Mouse (Mus musculus) gastrocnemius, adult 8-10 months (tissue): ENCODE data around the gene Zfp318. TPM values are rescaled to one million over a fixed set of nuclear protein-coding genes. Genes with fewer than 3 reads are reported as not detected.
A peak's percentile ranks its signal among the peaks of the same experiment; 100 is the strongest.

Source experiments
- DNase-seq, 2 experiments: peaks; one replicate each; pipeline ENCODE4 v3.0.0; 2022; ENCODE audit warnings: low spot score in 2 of 2
- total RNA-seq, 4 experiments: library from RNA; stranded (reverse); gene quantifications; 2 replicates each; pipeline ENCODE4 v1.2.4; 2022

The Zfp318 gene
- total RNA-seq, 4 experiments from 2014 or later = 12.4 to 15.7 (median 13.4) TPM

DNA sequence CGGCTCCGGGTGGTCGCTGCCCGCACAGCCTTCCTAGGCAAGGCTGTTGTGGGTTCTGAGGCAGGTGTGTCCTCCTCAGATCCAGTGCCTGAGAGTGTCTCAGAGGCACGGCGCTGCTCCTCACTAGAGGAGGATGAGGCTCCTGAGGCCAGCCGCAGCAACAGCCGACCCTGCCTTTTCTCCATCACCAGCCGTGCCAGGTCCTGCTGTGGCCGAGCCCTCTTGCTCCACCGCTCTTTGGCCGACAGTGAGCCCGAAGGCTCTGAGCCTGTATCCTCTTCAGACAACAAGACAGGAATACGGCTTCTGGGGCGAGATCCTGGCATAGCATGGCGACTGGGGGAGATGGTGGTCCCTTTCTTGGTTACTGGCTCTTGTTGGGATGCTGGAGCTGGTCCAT is 62.7 kb downstream of the Zfp318 start:
- DNase-seq = no peak

DNA sequence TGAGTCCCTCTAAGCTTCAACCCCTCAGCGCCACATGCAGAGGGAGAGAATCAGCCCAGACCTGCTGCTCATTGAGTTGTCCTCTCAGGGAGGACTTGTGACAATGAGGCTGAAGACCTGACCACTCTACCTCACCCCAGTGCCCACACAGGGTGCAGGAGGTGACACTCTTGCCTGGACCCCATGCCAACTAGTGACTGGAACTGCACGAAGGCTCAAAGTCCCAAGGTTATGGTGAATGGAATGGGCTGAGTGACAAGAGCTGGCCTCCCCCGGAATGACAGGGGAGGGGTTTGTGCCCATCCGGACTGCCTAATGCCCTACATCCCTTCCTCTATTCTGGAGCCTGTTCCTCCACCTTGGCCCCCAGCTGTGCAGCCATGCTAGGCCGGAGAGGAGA is 69.2 kb downstream of the Zfp318 start:
- DNase-seq = no peak

DNA sequence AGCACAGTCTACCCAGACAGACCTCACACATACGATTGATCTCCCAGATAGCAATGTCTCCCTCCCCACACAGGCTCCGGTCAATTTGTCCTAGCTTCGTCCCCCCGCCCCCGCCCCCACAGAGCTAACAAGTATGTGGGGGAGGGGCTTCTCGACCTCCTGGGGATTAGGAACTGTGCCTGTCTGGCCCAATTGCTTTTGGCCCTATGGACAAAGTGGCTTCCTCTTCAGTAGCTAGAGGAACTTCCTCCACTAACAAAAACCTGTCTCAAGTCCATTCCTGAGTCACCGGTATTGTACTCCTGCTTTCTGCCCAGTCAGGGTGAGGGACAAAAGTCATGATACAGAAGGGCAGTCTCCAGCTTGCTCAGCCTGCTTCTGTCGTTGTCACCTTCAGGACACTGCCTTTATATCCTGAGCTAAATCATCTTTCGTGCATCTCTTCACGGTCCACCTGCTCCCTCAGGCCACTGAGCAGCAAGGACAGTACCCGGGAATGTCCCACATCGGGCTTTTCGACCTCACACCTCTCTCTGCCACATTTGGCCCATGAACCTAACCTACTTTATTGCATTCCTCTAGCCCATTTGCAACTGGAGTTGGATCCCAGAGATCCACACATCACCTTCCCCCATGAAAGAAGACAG is 69.9 kb downstream of the Zfp318 start:
- DNase-seq = no peak

DNA sequence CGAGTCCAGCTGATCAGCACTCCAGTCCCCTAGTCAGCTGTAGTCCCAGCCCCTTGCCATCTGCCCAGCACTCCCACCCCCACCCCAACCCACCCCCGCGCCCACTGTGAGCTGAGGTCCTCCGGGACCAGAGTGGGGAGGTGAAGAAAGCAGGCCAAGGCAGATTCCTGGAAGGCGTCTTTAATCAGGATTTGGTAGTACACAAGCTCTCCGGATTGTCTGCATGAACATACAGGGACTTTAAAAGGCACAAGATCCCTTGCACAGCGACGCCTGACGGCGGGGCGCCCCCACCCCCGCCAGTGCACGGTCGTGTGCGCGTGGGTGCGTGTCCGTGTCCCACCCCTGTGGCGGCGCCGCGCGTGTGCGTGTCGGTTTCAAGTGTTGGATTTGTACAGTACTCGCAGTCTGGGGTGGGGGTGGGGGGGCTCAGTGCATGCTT is 70.5 kb downstream of the Zfp318 start:
- DNase-seq = no peak

DNA sequence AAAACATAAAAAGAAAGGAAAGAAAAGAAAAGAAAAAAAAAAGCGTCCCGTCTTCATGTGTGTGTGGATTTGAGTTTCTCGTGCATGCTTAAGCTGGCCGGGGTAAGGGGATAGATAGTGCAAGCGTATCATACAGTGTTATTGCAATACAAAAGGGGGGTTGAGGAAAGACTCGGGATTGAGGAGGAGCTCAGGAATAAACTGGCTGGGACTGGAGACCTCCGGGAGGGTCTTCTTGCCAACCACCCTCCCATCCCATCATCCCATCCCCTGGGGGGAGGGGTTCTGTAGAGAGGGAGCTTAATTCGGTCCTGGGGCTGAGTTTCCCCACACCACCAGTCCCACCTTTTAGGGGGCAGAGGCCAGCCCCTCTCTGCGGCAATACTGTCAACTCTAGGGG is 71.0 kb downstream of the Zfp318 start:
- DNase-seq = no peak

DNA sequence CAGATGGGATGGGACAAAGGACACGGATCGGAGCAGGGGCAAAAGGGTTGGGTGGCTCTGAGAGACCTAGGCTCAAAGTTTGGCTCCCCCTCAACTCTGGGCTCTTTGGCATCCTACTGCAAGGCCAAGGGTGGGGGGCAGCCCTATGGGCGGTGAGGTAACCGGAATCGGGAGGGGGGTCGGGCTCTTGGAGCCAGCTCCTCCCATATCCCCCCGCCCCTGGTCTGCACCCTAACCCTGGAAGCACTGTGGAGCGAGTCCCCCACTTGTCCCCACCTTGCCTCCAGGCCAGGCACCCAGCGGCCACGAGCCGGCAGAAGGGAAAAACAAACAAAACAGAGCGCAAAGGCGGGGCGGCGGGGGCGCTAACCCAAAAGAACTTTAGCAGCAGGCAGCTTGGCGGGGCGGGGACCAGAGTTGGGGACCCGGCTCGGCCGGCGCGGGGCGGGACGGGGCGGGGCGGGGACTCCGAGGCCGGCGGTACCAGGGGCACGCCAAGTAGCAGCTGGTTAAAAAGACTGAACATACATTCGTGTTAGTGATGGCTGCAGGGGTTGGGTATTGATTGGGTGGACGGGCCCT is 71.7 kb downstream of the Zfp318 start:
- no peak for DNase-seq

DNA sequence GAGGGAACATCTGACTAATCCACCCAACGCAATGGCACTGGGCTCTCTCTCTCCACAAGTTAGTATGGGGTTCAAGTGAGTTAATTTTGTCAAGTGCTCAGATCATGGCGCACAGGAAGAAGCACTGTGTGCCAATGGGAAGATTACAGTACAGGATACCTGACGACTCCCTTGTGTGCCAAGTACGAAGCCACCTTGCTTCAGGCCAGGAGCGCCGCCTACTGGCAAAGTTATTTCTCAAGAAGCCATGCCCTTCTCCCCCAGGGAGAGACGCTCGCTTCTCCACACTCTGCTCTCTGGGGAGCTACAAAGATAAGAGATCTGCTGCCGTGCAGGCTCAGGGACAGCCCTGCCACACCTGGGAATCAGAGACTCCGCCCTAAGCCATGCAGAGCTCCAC is 74.3 kb downstream of the Zfp318 start:
- DNase-seq = peak; percentile 46 to 47

DNA sequence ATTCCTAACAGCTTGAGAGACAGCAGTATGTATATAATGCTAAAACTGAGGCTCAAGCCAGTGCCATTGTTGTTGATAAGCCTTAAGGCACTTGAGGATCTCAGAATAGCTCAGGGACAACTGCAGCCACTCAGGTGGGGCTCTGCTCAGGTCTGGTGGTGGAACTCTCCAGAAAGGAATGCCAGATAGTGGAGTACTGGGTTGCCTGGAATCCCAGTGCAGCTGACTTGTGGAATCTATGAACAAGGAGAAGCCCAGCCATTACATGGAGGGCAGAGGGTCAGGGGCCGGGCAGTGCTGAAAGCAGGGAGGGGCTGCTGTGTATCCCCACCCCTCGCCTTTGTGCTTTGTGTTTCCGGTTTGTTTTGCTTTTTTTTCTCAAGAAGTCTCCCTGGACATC is 74.9 kb downstream of the Zfp318 start:
- no peak for DNase-seq

DNA sequence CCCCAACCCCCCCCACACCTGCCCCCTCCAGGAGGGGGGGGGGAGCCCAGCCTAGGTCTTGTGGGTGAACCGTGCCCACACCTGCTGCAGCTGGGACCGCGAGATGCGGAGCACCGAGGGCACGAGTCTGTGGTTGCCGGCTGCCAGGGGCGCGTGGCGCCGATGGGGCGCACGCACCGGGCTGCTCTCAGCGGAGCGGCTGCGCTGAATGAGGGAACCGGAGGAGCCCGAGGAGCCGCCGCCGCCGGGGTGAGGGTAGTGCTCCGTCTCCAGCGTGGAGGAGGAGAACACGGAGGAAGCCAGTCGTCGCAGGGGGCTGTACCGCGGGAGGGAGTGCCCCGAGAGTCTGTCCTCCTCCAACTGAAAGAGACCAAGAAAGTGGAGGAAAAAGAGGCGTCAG is 77.1 kb downstream of the Zfp318 start:
- no peak for DNase-seq

DNA sequence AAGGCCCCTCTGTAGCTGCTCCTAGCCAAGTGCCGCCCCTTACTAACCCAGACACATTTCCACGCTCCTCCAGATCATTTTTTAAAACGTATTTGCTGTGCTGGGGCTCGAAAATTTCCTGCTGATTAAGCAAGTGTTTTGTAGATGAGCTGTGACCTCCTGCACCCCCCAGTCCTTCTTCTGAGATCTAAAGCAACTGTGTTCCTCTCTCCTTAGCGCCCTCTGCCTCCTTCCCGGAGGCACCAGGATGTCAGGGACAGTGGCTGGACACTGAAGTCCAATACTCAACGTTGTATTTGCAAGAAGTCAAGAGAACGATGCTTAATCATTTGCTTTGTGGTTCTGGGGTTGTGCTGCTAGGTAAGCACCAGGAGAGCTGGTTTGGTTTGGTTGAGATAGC is 77.8 kb downstream of the Zfp318 start:
- no peak for DNase-seq

DNA sequence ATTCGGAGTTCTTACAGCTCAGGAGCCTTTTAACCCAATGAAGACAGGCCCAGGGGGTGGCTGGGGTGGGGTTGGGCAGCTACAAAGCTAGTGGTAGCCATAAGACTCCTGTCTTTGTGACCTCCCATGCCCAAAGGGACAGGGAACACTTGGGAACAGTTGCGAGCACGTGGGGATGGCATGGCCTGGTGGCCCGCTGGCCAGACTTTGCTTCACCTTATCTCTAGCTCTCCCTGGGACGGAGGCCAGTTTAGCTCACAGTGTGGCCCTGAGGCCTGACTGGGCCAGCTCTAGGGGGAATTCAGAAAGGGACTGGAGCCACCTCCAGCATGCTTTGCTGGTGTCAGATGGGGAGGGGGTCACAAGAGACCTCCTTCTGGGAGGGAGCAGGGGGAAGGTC is 78.7 kb downstream of the Zfp318 start:
- no peak for DNase-seq

DNA sequence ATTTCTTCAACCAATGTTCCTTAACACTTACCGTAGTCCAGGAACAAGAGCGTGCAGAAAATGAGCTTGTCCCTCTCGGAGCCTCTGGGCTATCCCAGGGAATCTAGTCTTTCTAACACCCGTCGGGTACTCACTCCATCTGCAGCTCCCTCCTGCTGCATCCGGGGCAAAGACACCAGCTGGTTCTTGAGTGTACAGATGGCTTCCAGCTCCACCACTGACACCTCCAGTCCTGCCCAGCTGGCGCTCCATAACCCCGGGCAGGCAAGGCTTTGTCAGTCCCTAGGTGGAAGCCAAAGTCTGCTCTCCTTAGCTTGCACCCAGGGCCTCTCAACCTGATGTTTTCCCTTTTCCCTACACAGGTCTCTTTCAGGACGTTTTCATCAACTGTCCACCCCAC is 84.3 kb downstream of the Zfp318 start:
- no peak for DNase-seq

Other genes starting within 250 kb of the Zfp318 start
- gene Rsph9, start 239.5 kb upstream of the Zfp318 start, total RNA-seq = under 1 TPM in 3 of 4 experiments, not detected in 1; 0.34 to 0.58 (median 0.40) TPM
- 10 to 100 TPM; 14.1 to 26.9 (median 18.9) TPM for gene Mad2l1bp, start 230.2 kb upstream of the Zfp318 start, total RNA-seq
- 10 to 100 TPM; 37.0 to 43.9 (median 40.3) TPM for gene Gtpbp2, start 222.7 kb upstream of the Zfp318 start, total RNA-seq
- gene Polh, start 181.1 kb upstream of the Zfp318 start, total RNA-seq = 10 to 100 TPM; 12.3 to 16.2 (median 14.3) TPM
- gene Xpo5, start 180.9 kb upstream of the Zfp318 start, total RNA-seq = 10 to 100 TPM in 2 of 4 experiments, 1 to 10 TPM in 2; 8.0 to 10.3 (median 9.6) TPM
- gene Polr1c, start 135.7 kb upstream of the Zfp318 start, total RNA-seq = 10 to 100 TPM; 12.9 to 20.4 (median 16.6) TPM
- 10 to 100 TPM; 56.2 to 75.3 (median 61.7) TPM for gene Yipf3, start 135.7 kb upstream of the Zfp318 start, total RNA-seq
- gene Lrrc73, start 130.2 kb upstream of the Zfp318 start, total RNA-seq = not detected
- 10 to 100 TPM; 35.8 to 40.7 (median 37.8) TPM for gene Tjap1, start 100.7 kb upstream of the Zfp318 start, total RNA-seq
- under 1 TPM in 1 of 4 experiments, not detected in 3; 0.19 TPM for gene Dlk2, start 86.3 kb upstream of the Zfp318 start, total RNA-seq
- gene Abcc10, start 55.4 kb upstream of the Zfp318 start, total RNA-seq = 1 to 10 TPM; 2.0 to 4.1 (median 2.4) TPM
- gene Crip3, start 45.2 kb downstream of the Zfp318 start, total RNA-seq = 1 to 10 TPM in 1 of 4 experiments, under 1 TPM in 1, not detected in 2; 0.40 to 1.5 TPM
- gene Slc22a7, start 54.7 kb downstream of the Zfp318 start, total RNA-seq = not detected
- under 1 TPM; 0.05 to 0.16 (median 0.08) TPM for gene Ttbk1, start 103.9 kb downstream of the Zfp318 start, total RNA-seq
- 1 to 10 TPM; 5.2 to 8.5 (median 7.1) TPM for gene Dnph1, start 113.0 kb downstream of the Zfp318 start, total RNA-seq
- 10 to 100 TPM; 15.2 to 16.6 (median 15.4) TPM for gene Cul9, start 162.7 kb downstream of the Zfp318 start, total RNA-seq
- 10 to 100 TPM; 81.6 to 89.5 (median 87.8) TPM for gene Srf, start 172.4 kb downstream of the Zfp318 start, total RNA-seq
- under 1 TPM; 0.15 to 0.38 (median 0.30) TPM for gene Ptk7, start 245.8 kb downstream of the Zfp318 start, total RNA-seq